Mouse (Mus musculus) spleen, adult 2 months (tissue): Measurements from ENCODE around the gene Srcin1.

Experiments used
- CTCF ChIP-seq: fragments of 200-500 bp; IDR thresholded peaks from 2 replicates; pipeline ENCODE4 v1.5.1; 2011; ENCODE audit warnings: mild to moderate bottlenecking, inconsistent platforms; ENCODE audit not compliant: insufficient read depth, insufficient read length, insufficient replicate concordance; ENCODE audit errors: extremely low read depth
- POLR2A ChIP-seq: fragments of 200-500 bp; IDR thresholded peaks from 2 replicates; pipeline ENCODE4 v1.6.1; 2011; ENCODE audit warnings: low read depth, low read length, inconsistent platforms

- no peak for TF ChIP-seq POLR2A
- TF ChIP-seq CTCF = no peak
These were observed 63.5 kb downstream of the Srcin1 start for GRCm38 (mm10) chr11:97512511-97512910.
